Mouse (Mus musculus) left cerebral cortex, adult 8-10 months (tissue): ENCODE results near the gene Rint1. TPM values are rescaled to one million over a fixed set of nuclear protein-coding genes. Genes with fewer than 3 reads are reported as not detected.
"Not testable (repeated sequence)": the region's sequence is repeated elsewhere in the genome, so short reads cannot be mapped to it uniquely, and the experiment has no call there.

ENCODE experiments used
- DNase-seq, 2 experiments: peaks; one replicate each; pipeline ENCODE4 v3.0.0; 2022; ENCODE audit warnings: low spot score in 2 of 2
- total RNA-seq, 4 experiments: library from RNA; stranded (reverse); gene quantifications; 2 replicates each; pipeline ENCODE4 v1.2.4; 2022

Rint1 gene
- total RNA-seq, 4 experiments from 2014 or later = 18.8 to 22.9 (median 21.0) TPM

GRCm38 (mm10) chr5:23824171-23824733, 36.7 kb downstream of the Rint1 start:
- DNase-seq = no peak

DNA sequence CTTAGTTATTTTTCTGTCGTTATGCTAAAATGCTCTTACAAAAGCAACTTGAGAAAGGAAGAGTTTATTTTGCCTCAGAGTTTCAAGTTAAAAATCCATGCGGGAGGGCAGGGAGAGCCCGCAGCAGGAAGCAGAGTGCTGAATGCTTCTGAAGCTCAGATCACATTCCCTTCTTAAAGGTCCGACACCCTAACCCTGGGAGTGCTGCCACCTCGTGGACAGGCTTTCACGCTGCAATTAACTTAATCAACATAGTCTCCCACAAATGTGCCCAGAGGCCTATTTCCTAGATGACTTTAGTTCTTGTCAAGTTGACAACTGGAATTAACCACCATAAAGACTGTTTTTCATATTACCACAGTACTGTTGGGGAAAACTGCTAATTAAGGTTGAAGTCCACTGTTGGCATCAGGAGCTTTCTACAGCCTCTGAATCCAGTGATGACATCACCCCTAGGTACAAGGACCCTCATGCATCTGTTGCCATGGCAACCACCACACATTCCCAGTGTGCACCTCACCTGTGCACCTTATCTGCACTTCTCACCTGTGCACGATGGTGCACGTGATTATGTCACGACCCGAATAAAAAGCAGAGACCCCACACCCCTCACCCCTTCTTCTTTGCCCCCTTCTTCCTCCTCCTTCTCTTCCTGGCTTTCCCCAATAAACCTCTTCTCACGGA, 39.0 kb downstream of the Rint1 start:
- no peak for DNase-seq

- DNase-seq = no peak
Observed at GRCm38 (mm10) chr5:23830897-23831752, 43.6 kb downstream of the Rint1 start.

GRCm38 (mm10) chr5:23835691-23836090, 48.2 kb downstream of the Rint1 start:
- DNase-seq = not testable (repeated sequence)

- DNase-seq = no peak
Observed at GRCm38 (mm10) chr5:23838158-23838557, 50.6 kb downstream of the Rint1 start.

GRCm38 (mm10) chr5:23843674-23844530, 56.4 kb downstream of the Rint1 start, which contains the start of gene Tomm7:
TSS of gene Tomm7 (minus strand) at chr5:23844161.
- DNase-seq = peak; percentile 90 to 95

DNA sequence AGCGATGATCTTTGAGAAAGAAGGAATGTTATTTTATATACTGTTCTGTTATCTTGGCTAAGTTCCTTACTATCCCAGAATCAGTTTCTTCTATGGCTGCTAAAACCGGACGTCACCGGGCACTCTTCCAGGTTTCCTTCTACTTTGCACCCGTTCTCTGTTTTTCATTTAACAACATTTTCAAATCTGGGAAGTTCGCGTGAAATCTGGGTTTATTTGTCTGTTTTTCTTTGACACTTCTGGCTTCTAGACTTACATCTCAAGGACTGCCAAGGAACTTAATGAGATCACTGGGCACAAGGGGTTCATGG, 57.0 kb downstream of the Rint1 start:
- DNase-seq = no peak

GRCm38 (mm10) chr5:23845141-23845540, 57.6 kb downstream of the Rint1 start:
- no peak for DNase-seq

DNA sequence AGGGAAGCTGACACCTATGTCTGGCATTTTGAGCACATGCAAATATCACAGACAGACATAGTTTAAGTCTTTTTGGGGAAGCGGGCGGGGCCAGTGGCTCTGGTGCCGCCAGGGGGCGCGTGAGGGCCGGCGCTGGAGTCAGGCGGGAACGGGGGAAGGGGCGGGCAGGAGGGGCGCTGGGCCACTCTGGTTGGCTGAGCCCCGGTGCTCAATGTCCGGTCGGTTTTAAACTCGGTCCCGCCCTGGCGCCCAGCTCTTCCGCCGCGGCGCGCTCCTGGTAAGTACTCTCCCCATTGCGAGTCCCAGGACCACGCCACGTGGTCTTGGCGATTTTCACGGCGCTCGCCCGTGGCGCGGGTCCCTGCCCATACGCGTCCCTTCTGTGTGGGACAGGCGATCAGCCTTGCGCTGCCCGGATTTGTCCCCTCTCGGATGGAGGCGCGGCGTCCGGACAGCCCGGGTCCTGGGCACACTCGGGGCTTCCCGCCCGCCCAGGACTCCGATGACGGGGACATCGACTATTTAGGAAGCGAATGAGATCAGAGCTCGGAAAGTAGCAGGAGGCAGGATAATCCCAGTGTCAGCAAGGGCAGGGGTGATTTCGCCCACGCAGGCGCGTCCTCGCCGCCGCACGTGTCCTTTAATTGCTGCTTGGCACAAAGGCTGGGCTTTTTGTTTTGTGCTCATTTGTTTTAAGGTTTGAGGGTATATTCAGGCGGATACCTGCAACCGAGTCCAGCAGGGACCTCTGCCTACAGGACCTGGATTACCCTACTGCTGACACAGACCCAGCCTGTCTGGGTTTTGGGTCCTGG, 63.0 kb downstream of the Rint1 start:
- DNase-seq = peak; percentile 74 to 82

- not testable (repeated sequence) for DNase-seq
Observed at GRCm38 (mm10) chr5:23851160-23851555, 63.6 kb downstream of the Rint1 start.

- not testable (repeated sequence) for DNase-seq
Observed at GRCm38 (mm10) chr5:23852916-23853315, 65.4 kb downstream of the Rint1 start.

- no peak for DNase-seq
Observed at GRCm38 (mm10) chr5:23855484-23855883, 68.0 kb downstream of the Rint1 start.

- no peak for DNase-seq
Observed at GRCm38 (mm10) chr5:23856164-23856563, 68.7 kb downstream of the Rint1 start.

DNA sequence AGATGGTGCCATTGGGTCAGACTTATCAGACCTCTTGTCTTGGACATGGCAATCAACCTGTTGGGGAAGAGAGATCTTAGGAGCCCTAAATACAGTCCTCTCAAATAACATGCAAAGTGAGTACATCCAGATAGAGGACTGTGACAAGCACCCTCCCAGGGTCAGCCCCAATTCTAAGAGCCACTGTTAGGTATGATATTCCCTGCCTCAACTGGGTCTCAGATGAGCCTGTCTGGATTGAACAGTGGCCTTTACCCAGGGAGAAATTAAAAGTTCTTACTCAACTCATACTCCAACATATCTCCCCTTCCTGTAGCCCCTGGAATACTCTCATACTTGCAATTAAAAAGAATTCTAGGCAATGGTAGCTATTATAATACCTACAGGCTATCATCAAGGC, 69.7 kb downstream of the Rint1 start:
- no peak for DNase-seq

DNA sequence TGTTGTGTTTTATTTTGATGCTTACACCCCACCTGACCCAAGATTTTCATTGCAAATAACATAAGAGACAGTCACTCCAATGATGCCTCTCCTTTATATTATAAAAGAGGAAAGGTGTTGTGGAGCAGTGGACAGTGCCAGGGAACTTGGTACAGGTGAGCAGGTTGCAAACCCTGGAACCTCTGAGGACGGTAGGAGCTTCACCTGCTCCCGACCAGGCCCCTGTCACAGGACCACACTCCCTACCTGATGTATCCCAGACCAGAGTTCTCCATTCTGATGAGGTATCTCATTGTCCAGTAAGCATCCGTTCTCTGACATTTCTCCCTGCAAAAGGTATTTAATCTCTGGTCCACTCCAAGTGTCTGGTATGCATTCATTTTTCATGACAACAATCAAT, 70.5 kb downstream of the Rint1 start:
- no peak for DNase-seq

DNA sequence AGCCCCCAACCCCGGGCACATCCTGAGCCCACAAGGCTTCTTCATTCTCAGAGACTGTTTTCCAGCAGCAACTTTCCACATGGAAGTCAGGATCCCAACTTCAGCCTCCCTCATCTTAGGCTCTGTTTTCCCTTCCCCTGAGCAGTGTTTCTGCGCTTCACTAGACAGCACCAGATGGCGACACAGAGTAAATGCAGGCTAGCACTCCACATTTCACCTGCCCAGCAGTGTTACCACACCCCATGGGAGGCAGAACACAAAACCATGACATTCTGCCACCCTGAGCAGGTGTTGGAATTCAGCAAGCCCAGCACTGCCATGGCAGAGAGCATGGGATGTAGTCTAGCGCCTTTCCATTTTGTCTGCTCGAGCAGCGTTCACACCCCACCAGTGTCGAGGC, 71.1 kb downstream of the Rint1 start:
- DNase-seq = no peak

DNA sequence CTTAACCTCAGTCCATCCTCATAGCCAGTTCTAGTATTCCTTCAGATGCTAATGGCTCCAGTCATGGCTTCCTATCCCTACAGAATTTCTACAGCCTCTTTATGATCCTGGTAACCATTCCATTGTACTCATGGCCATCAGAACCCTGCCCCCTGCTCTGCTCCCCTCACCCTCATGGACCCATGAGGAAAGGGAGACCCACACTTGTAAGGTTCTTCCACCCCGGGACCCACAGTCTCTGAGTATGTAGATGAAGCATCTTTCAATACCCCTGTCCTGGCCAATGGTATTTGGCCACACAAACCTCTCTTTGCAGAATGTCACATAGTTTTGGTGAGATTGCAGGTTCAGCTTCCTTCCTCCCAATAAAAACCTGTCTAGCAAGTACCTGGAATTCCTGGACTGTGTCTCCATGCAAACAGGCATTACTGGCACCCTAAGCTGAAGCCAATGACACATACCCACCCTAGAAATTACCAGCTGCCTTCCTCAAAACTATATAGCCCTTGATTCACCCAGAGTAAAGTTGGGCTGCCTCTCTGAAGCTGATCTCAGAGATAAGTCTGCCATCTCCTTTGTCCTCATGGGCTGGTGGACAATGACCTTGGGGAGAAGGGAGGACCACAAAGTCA, 71.7 kb downstream of the Rint1 start:
- DNase-seq = no peak

DNA sequence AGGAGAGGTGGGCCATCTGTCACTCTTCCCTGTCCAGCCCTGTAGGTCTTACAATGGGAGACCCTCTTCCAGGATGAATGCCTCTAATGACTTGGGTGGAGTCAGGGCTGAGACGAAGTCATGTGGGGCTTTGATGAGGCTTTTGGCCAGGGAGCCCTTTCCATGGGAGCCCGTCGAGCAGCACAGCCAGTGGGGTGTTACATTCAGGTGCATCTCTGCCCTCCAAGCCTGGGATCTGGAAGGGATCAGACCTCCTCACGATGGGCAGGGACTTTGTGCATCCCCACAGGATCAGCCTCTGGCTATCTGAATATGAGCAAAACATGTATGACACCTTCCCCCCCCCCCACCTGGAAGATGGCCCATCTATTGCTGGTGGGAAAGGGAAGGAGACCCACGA, 72.4 kb downstream of the Rint1 start:
- DNase-seq = no peak

GRCm38 (mm10) chr5:23861721-23862120, 74.2 kb downstream of the Rint1 start:
- DNase-seq = no peak

DNA sequence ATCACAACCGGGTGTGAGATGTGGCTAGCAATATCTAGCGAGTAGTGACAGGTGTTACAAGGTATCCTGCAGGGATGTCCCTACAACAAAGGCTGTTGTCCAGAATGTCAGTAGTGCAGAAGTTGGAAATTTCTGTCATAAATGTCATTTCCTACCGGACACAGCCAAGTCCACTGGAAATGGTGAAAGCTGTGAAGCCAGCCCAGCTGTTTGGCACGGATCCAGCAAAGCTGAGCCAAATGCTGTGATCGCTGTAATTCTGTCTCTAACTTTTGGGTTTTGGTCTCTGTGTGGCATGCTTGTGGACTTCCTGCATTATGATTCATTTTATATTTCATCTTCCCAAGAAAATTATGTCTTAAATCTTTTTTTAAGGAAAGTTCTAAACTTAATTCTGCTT, 74.8 kb downstream of the Rint1 start:
- DNase-seq = no peak
